Mouse (Mus musculus) forebrain, embryonic 15.5 days (tissue): Measurements from ENCODE around the gene Tpi1. TPM values are rescaled to one million over a fixed set of nuclear protein-coding genes. Genes with fewer than 3 reads are reported as not detected.
"Not testable (repeated sequence)": the region's sequence is repeated elsewhere in the genome, so short reads cannot be mapped to it uniquely, and the experiment has no call there.

Experiments used
- ATAC-seq: fragments of 200-750 bp; cut with Nextera tagmentation; replicated peaks from 2 replicates; pipeline ENCODE4 v1.8.0; 2017; ENCODE audit warnings: mild to moderate bottlenecking, moderate TSS enrichment, moderate library complexity
- H3K27ac ChIP-seq: fragments of 300-500 bp; sonication (generic); replicated peaks from 2 replicates; pipeline ENCODE4 v1.5.1; 2015; ENCODE audit warnings: mild to moderate bottlenecking, inconsistent platforms
- H3K27me3 ChIP-seq: fragments of 300-500 bp; sonication (generic); 2 replicates; pipeline ENCODE4 v1.6.1; 2015; ENCODE audit warnings: inconsistent platforms
- H3K36me3 ChIP-seq: fragments of 300-500 bp; sonication (generic); 2 replicates; pipeline ENCODE4 v1.6.1; 2015; ENCODE audit warnings: mild to moderate bottlenecking, inconsistent platforms
- H3K4me1 ChIP-seq: fragments of 300-500 bp; sonication (generic); 2 replicates; pipeline ENCODE4 v1.6.1; 2015; ENCODE audit warnings: inconsistent platforms
- H3K4me2 ChIP-seq: fragments of 300-500 bp; sonication (generic); replicated peaks from 2 replicates; pipeline ENCODE4 v1.6.1; 2015; ENCODE audit warnings: mild to moderate bottlenecking, inconsistent platforms
- H3K4me3 ChIP-seq: fragments of 300-500 bp; sonication (generic); 2 replicates; pipeline ENCODE4 v1.5.1; 2015; ENCODE audit warnings: mild to moderate bottlenecking, inconsistent platforms
- H3K9ac ChIP-seq: fragments of 300-500 bp; sonication (generic); replicated peaks from 2 replicates; pipeline ENCODE4 v1.6.1; 2015; ENCODE audit warnings: mild to moderate bottlenecking, inconsistent platforms
- H3K9me3 ChIP-seq: fragments of 300-500 bp; sonication (generic); 2 replicates; pipeline ENCODE4 v1.6.1; 2016; ENCODE audit warnings: inconsistent platforms
- WGBS: fragments of 180-500 bp; shearing (Covaris S2); methylation state at CpG from one replicate; pipeline ENCODE4 v1.1.7; 2015; ENCODE audit warnings: mixed read lengths; 5-methylcytosine and 5-hydroxymethylcytosine counted together
- polyA plus RNA-seq: library from polyadenylated mRNA; unstranded; fragments of >200 nt; fragmentation: Nextera tagmentation; extraction: Ambion mirVana; gene quantifications from 2 replicates; pipeline ENCODE4 v1.2.1, GENCODE M21; 2015

Gene Tpi1
- polyA plus RNA-seq, 1 experiment from 2014 or later = 352 TPM

GRCm38 (mm10) chr6:124813496-124813895, 600 bp downstream of the Tpi1 start:
- H3K9me3 ChIP-seq = no peaks in the 10 kb centered on the region
- WGBS = under 1% methylated on average over 18 of the region's 18 CpGs
- peak overlapping the region; percentile 67 for H3K4me2 ChIP-seq
- H3K4me1 ChIP-seq = peaks cover 46% of the 10 kb centered on the region
- peak overlapping the region; percentile 70 for H3K27ac ChIP-seq
- H3K9ac ChIP-seq = peak overlapping the region; percentile 58
- H3K4me3 ChIP-seq = peak overlapping the region; percentile 52
- H3K27me3 ChIP-seq = no peaks in the 10 kb centered on the region
- ATAC-seq = peak; percentile 75
- H3K36me3 ChIP-seq = peaks cover 23% of the 10 kb centered on the region

- ATAC-seq = no peak
- H3K36me3 ChIP-seq = peaks cover 16% of the 10 kb centered on the region
Observed at GRCm38 (mm10) chr6:124812848-124813247, 1.2 kb downstream of the Tpi1 start.

GRCm38 (mm10) chr6:124811701-124812560, 2.2 kb downstream of the Tpi1 start:
- Histone ChIP-seq H3K36me3 (peaks cover 7% of the 10 kb centered on the region; the same call in 1 of the 2 replicates), H3K9me3 (no peaks in the 10 kb centered on the region), H3K4me2 (peak overlapping the region; percentile 67), H3K4me1 (peaks cover 53% of the 10 kb centered on the region), H3K27ac (no peak overlapping the region), H3K27me3 (no peaks in the 10 kb centered on the region), H3K9ac (no peak overlapping the region), H3K4me3 (peak overlapping the region; percentile 52)
- 84% methylated on average over 24 of the region's 24 CpGs for WGBS
- ATAC-seq = no peak

More at GRCm38 (mm10) chr6:124812848-124813247, 1.2 kb downstream of the Tpi1 start:
- H3K4me3 ChIP-seq = peak overlapping the region; percentile 52
- peak overlapping the region; percentile 67 for H3K4me2 ChIP-seq
- no peaks in the 10 kb centered on the region for H3K27me3 ChIP-seq
- H3K9ac ChIP-seq = peak overlapping the region; percentile 58
- H3K27ac ChIP-seq = peak overlapping the region; percentile 70
- peaks cover 53% of the 10 kb centered on the region for H3K4me1 ChIP-seq
- H3K9me3 ChIP-seq = no peaks in the 10 kb centered on the region
- WGBS = 13% methylated on average over 9 of the region's 9 CpGs

- Histone ChIP-seq H3K4me2 (no peak overlapping the region), H3K9ac (no peak overlapping the region), H3K27ac (no peak overlapping the region), H3K27me3 (no peaks in the 10 kb centered on the region), H3K4me1 (peaks cover 56% of the 10 kb centered on the region), H3K4me3 (no peak overlapping the region), H3K36me3 (0 out of 2 replicates have a peak, but pooled peaks cover 1% of the 10 kb centered on the region), H3K9me3 (no peaks in the 10 kb centered on the region)
- ATAC-seq = no peak
- 90% methylated on average over 4 of the region's 4 CpGs for WGBS
Observed at GRCm38 (mm10) chr6:124811403-124811665, 2.8 kb downstream of the Tpi1 start.

GRCm38 (mm10) chr6:124810566-124811402, 3.3 kb downstream of the Tpi1 start:
- not testable (repeated sequence) for H3K27ac ChIP-seq, H3K27me3 ChIP-seq, H3K4me2 ChIP-seq, H3K4me3 ChIP-seq, ATAC-seq, H3K9me3 ChIP-seq, H3K9ac ChIP-seq, H3K36me3 ChIP-seq
- 82% methylated on average over 11 of the region's 11 CpGs for WGBS
- H3K4me1 ChIP-seq = peaks cover 62% of the 10 kb centered on the region

GRCm38 (mm10) chr6:124809775-124810538, 4.1 kb downstream of the Tpi1 start:
- 42% methylated on average over 14 of the region's 14 CpGs for WGBS
- Histone ChIP-seq H3K9ac (peak overlapping the region; percentile 49), H3K27ac (peak overlapping the region; percentile 71), H3K9me3 (no peaks in the 10 kb centered on the region), H3K27me3 (no peaks in the 10 kb centered on the region), H3K4me1 (peaks cover 66% of the 10 kb centered on the region), H3K36me3 (no peaks in the 10 kb centered on the region), H3K4me3 (peak overlapping the region; percentile 49), H3K4me2 (peak overlapping the region; percentile 95)
- no peak for ATAC-seq

- 0 out of 2 replicates have a peak, but pooled peaks have one; percentile 0 for ATAC-seq
- peak overlapping the region; percentile 49 for H3K4me3 ChIP-seq
- no peaks in the 10 kb centered on the region for H3K36me3 ChIP-seq
- no peaks in the 10 kb centered on the region for H3K27me3 ChIP-seq
- H3K4me2 ChIP-seq = peak overlapping the region; percentile 95
- H3K4me1 ChIP-seq = peaks cover 58% of the 10 kb centered on the region
- H3K9ac ChIP-seq = peak overlapping the region; percentile 49
- peak overlapping the region; percentile 71 for H3K27ac ChIP-seq
- under 1% methylated on average over 35 of the region's 35 CpGs for WGBS
- H3K9me3 ChIP-seq = no peaks in the 10 kb centered on the region
Observed at GRCm38 (mm10) chr6:124809052-124809774, 4.9 kb downstream of the Tpi1 start.

GRCm38 (mm10) chr6:124808358-124809012, 5.6 kb downstream of the Tpi1 start, which contains the start of gene Spsb2:
Gene Spsb2, plus strand, starts transcription at chr6:124808661.
- no peak; the same call in 1 of the 2 replicates for ATAC-seq
- Histone ChIP-seq H3K27ac (peak within 1 kb of the TSS; percentile 71), H3K4me2 (peak within 1 kb of the TSS; percentile 95), H3K9me3 (no peaks in the 10 kb centered on the region), H3K4me1 (peaks cover 57% of the 10 kb centered on the region), H3K9ac (peak within 1 kb of the TSS; percentile 49), H3K27me3 (no peaks in the 10 kb centered on the region), H3K36me3 (no peaks in the 10 kb centered on the region), H3K4me3 (peak within 1 kb of the TSS; percentile 49)
- 3% methylated on average over 29 of the region's 29 CpGs for WGBS

- Histone ChIP-seq H3K36me3 (no peaks in the 10 kb centered on the region), H3K4me2 (peak overlapping the region; percentile 95), H3K9ac (0 out of 2 replicates have a peak overlapping the region, but pooled peaks have one; percentile 49), H3K4me1 (peaks cover 53% of the 10 kb centered on the region), H3K27ac (peak overlapping the region; percentile 8; the same call in 1 of the 2 replicates), H3K27me3 (no peaks in the 10 kb centered on the region), H3K4me3 (peak overlapping the region; percentile 49), H3K9me3 (no peaks in the 10 kb centered on the region)
- 88% methylated on average over 6 of the region's 6 CpGs for WGBS
- no peak for ATAC-seq
Observed at GRCm38 (mm10) chr6:124807986-124808357, 6.1 kb downstream of the Tpi1 start.

- WGBS = 92% methylated on average over 4 of the region's 4 CpGs
- Histone ChIP-seq H3K27ac (no peak overlapping the region), H3K9ac (no peak overlapping the region), H3K36me3 (no peaks in the 10 kb centered on the region), H3K4me3 (no peak overlapping the region), H3K9me3 (no peaks in the 10 kb centered on the region), H3K27me3 (no peaks in the 10 kb centered on the region), H3K4me1 (peaks cover 47% of the 10 kb centered on the region), H3K4me2 (no peak overlapping the region)
- ATAC-seq = no peak
Observed at GRCm38 (mm10) chr6:124807366-124807765, 6.7 kb downstream of the Tpi1 start.
